Mouse (Mus musculus) midbrain, embryonic 13.5 days (tissue): ENCODE measurements around the gene Gm8764. TPM values are rescaled to one million over a fixed set of nuclear protein-coding genes. Genes with fewer than 3 reads are reported as not detected.

Source experiments
- polyA plus RNA-seq: library from polyadenylated mRNA; unstranded; fragments of >200 nt; fragmentation: Nextera tagmentation; extraction: Ambion mirVana; gene quantifications from 2 replicates; pipeline ENCODE4 v1.2.1, GENCODE M21; 2015

Gene Gm8764
- polyA plus RNA-seq, 1 experiment from 2014 or later = not detected

Other genes starting within 250 kb of the Gm8764 start
- not detected in 2 replicates for gene Gm21293, start 17.0 kb upstream of the Gm8764 start, polyA plus RNA-seq
- not detected in 2 replicates for gene Gm6763, start 8.5 kb upstream of the Gm8764 start, polyA plus RNA-seq
- not detected in 2 replicates for gene Gm21304, start 8.5 kb downstream of the Gm8764 start, polyA plus RNA-seq
- gene Gm21312, start 17.0 kb downstream of the Gm8764 start, polyA plus RNA-seq = not detected in 2 replicates
- gene Gm20765, start 25.5 kb downstream of the Gm8764 start, polyA plus RNA-seq = not detected in 2 replicates
- gene Gm4340, start 34.0 kb downstream of the Gm8764 start, polyA plus RNA-seq = not detected in 2 replicates